Mouse (Mus musculus): ENCODE measurements around the gene Stxbp3.
"Not testable (repeated sequence)": the region's sequence is repeated elsewhere in the genome, so short reads cannot be mapped to it uniquely, and the experiment has no call there.

Stxbp3 gene

DNA sequence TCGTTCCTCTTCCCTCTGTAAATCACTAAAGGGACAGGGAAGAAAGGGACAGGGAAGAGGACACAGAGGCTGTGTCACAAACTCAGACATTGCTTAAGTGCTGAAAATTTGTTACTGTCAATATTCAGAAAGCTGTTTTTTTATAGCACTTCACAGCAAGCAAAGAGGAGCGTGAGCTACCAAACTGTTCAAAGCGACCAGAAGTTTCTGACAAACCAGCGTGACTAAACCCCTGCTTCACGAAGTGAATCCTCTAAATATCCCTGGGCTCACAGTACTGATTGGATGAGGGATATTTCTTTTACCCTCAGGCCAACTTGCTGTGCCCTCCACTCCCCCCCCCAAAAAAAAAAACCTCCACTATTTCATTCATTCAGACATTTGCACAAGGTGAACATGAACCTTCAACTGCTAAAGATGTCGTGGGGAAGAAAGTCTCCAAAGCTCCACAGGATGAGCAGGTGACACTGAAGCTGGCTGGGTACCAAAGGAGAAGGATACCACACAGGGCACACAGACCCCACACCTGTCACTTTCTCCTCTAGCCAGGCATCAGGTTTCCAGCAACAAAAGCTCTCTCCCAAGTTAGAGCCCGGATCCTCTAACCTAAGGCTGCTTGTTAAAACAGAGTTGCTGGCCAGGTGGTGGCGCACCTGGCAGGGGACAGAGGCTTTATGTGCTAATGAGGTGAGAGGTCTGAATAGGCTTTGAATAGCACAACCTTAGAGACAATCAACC lies 16.2 kb upstream of the Stxbp3 start:
- DNase-seq = peak; percentile 58

DNA sequence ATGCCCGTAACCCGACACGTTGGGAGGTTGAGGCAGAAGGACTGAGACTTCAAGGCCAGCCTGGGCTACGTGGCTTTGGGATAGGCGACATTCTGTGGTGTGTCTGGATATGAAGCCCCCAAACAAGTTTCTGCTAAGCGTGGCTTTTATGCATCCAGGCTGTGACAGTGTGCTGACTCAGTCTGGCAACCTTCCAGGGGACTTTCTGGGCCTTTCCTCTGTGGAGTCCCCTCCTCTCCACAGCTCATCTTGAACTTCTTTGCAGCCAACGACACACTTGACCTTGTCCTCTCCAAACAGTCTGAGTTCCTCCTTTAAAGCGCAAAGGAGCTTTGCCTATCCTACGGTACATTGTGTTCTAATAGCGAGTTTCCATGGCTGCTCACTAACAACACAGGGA lies 15.5 kb upstream of the Stxbp3 start:
- no peak for DNase-seq

- DNase-seq = no peak
Observed at GRCm38 (mm10) chr3:108855371-108855770, 15.0 kb upstream of the Stxbp3 start.

- no peak for DNase-seq
Observed at GRCm38 (mm10) chr3:108853266-108853665, 12.9 kb upstream of the Stxbp3 start.

- DNase-seq = peak; percentile 20
Observed at GRCm38 (mm10) chr3:108851996-108852697, 11.8 kb upstream of the Stxbp3 start.

- DNase-seq = no peak
Observed at GRCm38 (mm10) chr3:108851554-108851953, 11.2 kb upstream of the Stxbp3 start.

GRCm38 (mm10) chr3:108851075-108851474 lies 10.7 kb upstream of the Stxbp3 start:
- DNase-seq = no peak

DNA sequence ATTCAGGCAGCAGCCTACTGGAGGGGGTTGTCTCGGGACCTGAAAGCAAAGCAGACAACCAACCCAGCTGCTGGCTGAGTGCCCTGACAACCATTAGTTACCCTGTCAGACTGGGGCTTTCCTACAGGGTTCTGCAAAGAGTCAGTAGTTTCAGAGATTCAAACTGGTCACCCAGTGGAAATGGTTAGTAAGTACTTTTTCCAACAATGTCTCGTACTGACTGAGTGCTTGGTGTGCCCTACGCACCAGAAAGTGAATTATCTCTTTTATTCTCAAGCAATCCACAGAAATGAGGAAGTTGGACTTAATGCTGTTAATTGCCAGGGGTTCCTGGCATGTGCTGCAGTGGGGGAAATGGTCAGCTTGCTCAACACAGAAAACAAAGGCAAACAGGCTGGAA lies 10.2 kb upstream of the Stxbp3 start:
- DNase-seq = peak; percentile 20

GRCm38 (mm10) chr3:108846616-108847015 lies 6.3 kb upstream of the Stxbp3 start:
- DNase-seq = peak; percentile 60

DNA sequence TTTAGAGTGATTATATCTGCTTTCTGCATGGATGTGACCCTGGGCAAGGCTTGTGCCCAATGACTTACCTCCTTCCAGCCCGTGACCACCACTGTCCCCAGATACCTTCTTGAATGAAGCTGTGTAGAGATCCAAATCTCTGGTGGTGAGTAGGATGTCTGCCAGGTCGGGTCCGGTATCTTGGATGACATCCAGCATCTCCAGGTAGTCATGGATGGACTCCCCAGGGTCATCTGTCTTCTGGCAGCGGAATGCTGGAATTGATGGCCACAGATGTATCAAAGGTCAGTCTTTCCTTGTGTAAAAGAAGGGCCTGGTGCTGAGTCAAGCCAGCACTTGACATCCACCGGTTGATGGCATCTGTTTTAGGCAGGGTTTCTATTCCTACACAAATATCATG lies 4.2 kb upstream of the Stxbp3 start:
- peak; percentile 83 for DNase-seq

- peak; percentile 44 for DNase-seq
Observed at GRCm38 (mm10) chr3:108844026-108844425, 3.7 kb upstream of the Stxbp3 start.

- DNase-seq = no peak
Observed at GRCm38 (mm10) chr3:108840716-108841054, 359 bp upstream of the Stxbp3 start.

GRCm38 (mm10) chr3:108839647-108839999 lies 703 bp downstream of the Stxbp3 start:
- no peak for DNase-seq

DNA sequence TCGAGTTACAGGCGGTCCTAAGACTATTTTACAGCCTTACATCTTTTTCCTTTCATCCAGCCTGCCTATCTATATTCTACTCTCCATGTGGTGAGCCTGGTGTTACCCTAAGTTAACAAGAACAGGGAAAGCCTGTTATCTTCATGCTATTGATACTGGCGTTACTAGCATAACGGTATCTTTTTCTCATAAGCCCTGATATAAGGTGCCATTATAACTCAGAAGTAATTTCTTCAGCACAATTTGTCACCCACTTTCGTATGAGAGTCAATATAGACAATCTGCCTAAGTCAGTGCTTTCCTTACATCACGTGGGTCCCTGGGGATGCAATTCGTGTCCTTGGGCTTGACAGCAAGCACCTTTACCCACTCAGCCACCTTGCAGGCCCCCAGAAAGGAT lies 1.3 kb downstream of the Stxbp3 start:
- DNase-seq = no peak

- no peak for DNase-seq
Observed at GRCm38 (mm10) chr3:108836931-108837330, 3.4 kb downstream of the Stxbp3 start.

DNA sequence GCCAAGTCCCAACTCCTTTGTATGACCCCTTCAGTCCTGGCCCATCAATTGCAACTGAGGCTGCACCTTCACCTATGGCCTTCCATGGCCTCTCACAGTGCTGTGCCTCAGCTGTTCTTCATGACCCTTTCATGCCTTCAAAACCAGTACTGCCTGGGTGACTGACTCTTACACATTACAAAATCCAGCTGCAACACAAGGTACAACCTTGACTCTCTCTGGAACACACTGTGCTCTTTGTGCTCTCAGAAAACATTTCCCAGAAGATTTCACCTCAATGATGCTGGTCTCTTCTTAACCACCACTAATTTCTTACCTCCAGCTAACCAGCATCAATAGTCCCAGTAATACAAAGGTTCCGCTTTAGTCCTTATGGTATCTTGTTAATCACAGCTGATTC lies 6.6 kb downstream of the Stxbp3 start:
- DNase-seq = not testable (repeated sequence)

DNA sequence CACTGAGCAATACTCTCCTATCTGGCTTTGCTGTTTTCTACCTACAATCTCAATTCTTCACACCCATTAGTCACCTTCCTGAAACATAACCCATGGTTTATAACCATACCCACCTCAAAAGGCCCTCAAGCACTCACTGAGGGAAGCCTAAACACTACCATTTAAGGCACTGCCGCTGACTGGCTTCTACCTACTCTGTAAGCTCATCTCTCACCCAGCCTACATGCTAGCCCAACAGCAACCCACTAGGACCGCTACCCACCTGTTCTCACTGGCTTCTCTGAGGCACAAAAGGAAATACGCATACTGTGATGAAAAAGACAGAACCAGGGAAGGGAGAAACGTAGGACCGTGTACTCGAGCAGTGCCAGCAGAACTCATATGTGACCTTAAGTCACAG lies 8.6 kb downstream of the Stxbp3 start:
- no peak for DNase-seq

GRCm38 (mm10) chr3:108830493-108830892 lies 9.8 kb downstream of the Stxbp3 start:
- DNase-seq = peak; percentile 90

- no peak for DNase-seq
Observed at GRCm38 (mm10) chr3:108815631-108816030, 24.7 kb downstream of the Stxbp3 start.

DNA sequence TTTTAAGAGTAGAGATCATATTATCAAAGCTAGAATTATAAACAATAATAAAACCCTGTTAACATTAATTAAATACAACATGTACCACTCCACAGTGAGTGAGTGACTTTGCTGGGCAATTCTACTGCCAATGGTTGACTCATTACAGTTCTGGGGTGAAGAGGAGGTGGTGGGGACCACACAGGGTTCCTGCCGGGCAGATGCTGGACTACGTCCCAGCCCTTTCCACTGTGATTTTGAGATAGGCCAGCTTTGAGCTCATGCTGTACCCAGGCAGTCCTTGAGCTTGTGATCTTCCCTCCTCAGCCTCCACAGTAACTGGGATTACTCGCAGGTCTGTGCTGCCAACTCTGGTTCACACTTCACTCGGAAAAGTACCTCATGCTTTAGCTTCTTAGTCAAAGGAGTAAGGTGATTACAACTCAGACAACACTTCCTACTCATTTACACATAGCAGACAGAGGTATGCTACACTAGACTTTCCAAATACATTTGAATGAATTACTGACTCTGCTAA lies 29.5 kb downstream of the Stxbp3 start:
- peak; percentile 34 for DNase-seq

- DNase-seq = no peak
Observed at GRCm38 (mm10) chr3:108805622-108806021, 34.7 kb downstream of the Stxbp3 start.

GRCm38 (mm10) chr3:108798375-108798774 lies 42.0 kb downstream of the Stxbp3 start:
- DNase-seq = no peak

- no peak for DNase-seq
Observed at GRCm38 (mm10) chr3:108797723-108798122, 42.6 kb downstream of the Stxbp3 start.

DNA sequence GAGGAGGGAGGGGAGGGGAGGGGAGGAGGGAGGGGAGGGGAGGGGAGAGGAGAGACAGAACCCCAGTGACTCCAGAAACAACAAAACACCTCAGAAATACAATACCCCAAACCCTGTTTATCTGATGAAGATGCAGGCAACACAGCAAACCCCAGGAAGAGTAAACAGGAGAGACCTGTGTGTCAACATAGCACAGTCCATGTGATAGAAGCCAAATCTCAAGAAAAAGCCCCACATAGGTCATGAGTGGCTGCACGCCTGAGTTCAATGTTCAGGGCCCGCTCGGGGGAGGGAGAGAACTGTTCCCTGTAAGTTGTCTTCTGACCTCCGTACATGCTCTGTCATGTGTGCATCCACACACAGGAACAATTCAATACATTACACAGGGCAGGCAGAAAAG lies 43.9 kb downstream of the Stxbp3 start:
- no peak for DNase-seq
